Mouse (Mus musculus): ENCODE data around the gene Zfp1. TPM values are rescaled to one million over a fixed set of nuclear protein-coding genes. Genes with fewer than 3 reads are reported as not detected.

Zfp1 gene
- total RNA-seq, 2 experiments from 2014 or later: 7.7 to 11.6 TPM

DNA sequence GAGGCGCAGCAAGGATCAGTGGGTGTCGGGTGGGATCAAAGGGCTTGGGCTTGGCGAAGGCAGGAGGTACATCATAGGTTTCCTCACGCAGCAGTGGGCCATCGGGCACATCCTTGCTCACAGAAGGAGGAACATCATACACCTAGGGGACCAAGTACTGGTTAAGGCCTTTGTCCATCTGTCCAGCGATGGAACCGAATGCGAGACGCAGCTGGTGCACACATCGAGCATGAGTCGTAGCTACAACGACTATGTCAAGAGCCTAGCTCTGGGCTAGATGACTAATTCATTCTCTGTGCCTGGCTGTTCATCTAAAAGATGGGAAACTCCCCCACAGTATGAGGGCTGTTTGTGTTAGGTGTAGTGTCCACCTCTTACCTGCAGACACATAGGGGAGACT lies 71.1 kb downstream of the Zfp1 start:
- DNase-seq: peak; percentile 4

DNA sequence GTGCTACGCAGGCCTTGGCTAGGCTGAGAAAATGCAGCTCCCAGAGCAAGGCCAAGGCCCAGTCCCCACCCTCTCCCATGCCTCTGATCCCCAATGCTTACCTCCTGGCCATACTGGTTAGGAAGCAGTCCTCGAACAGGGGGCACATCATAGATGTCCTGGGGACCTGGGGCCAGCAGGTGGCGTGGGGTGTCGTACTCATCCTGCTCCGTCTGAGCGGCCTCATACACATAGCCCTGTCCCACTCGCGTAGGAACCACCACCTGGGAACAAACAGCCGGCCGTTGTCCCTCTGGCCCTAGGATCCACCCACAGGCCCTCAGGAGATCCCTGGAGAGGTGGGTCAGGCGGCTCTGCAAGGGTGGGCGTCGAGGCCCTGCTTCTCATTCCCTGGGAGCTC lies 72.3 kb downstream of the Zfp1 start:
- DNase-seq: peak; percentile 10

DNA sequence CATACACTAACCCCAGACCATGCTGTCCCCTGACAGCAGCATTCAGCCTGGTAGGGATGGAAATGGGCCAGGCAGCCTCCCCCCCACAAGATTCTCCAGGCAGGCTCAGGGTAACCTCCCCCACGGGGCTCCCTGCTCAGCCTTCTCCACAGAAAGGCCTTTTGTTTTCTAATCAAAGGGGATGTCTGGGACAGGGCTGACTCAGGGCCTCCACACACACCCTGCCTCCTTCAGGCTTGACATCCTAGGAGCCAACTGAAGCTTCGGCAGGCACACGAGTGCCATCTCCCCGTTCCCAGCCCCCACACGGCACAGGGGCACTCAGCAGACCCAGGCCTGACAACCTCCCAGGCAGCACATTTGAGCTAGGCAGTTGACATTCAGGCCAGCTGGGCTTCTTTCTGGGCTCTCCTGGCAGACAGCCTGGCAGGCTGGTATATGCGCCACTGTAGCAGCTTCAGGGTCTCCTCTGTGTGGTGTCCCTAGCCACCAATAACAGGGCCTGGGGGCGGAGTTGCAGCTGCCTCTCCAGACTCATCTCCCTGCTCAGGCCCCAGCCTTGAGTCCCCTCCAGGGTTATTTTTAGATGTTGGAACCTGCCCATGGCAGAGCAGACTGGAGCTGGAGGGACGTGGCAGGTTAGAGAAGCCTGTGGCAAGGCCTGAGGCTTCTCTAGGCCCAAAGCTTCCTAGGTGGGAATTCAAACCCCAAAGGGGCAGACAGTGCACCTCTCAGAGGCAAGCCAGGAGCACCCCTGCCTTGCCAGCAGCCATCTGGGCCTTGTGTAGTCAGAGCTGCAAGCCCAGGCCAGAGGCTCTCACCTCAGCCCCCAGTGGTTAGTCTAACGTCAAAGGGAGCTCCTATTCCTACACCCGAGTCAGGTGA lies 73.6 kb downstream of the Zfp1 start:
- DNase-seq: peak; percentile 83

DNA sequence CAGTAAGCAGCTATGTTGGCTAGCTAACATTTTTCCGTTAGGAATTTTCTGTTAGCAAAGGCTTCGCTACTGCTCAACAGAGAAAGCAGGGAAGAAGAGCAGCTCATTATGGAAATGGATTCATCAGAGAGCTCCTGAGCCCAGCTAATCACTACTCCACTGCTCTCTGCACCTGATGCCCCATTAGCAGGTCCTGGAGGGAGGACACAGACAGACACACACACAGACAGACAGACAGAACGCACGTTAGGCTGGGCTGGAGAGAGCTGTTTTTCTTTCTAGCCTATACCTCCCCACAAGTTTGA lies 74.2 kb downstream of the Zfp1 start:
- DNase-seq: no peak

DNA sequence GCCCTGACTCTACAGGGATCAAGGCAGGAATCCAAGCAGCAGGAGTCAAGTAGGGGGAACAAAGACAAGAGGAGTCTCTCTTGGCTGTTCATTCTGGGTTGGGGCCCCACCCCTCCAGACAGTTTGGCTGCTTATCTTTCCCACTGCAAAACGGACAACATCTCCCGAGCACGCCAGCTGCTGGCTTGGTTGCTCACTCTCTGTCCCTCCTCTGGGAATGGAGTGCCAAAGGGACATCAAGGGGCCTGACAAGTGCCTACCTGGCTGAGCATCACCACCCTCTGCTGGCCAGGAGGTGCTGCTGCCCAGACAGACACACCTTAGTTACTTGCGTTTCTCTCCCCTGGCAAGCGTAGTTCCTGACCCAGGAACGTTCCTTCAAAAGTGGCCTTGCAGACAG lies 74.7 kb downstream of the Zfp1 start:
- DNase-seq: peak; percentile 41

DNA sequence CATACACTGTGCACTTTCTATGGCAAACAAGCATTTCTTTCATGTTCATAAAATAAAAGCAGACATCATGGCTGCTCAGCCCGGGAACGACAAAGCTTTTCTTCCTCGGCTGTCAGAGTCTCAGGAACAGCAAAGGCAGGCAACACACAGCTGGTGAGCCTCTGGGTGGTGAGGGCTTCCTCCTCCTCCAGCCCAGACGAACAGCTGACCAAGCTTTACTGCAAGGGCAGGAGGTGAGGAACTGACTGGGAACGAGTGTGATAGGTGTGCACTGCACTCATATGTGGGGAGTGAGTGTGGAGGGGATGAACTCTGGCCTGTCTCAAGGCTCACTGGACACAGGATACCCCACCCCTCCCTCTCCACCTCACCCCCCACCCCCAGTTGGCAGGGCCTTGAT lies 75.7 kb downstream of the Zfp1 start:
- DNase-seq: no peak

DNA sequence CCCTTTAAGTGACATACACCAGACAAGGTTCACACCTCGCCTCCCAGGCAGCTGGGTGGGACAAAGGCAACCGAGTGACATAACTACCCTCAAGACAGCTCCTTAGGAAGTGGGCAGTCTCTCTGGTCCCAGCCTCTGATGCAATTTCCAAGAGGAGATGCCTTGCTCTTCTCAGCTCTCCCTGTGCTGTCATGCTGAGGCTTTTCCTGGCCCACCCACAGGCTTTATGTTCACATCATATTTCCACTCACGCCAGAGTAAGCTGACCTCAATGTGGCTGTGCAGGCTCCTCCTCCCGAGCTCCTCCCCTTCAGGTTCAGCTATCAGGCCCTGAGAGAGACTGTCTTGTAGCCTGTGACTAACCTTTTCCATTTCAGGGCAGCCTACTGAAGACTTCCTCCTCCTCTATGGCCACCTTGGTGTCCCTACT lies 76.9 kb downstream of the Zfp1 start:
- no peak for DNase-seq

Small RNA genes lying within 50 kb of the gene (microRNA-seq; reads per million reads assigned to microRNA genes)
- 0 reads per million in 2 experiments for gene Mir7076

Other genes starting within 250 kb of the Zfp1 start
- gene Fa2h, start 249.6 kb upstream of the Zfp1 start, total RNA-seq (2021): 1 to 10 TPM; 4.6 to 6.1 TPM
- gene Wdr59, start 121.3 kb upstream of the Zfp1 start, total RNA-seq (2021): 10 to 100 TPM in 1 of 2 experiments, 1 to 10 TPM in 1; 9.7 to 11.5 TPM
- 10 to 100 TPM; 58.7 to 68.7 TPM for gene Znrf1, start 107.3 kb upstream of the Zfp1 start, total RNA-seq (2021)
- 1 to 10 TPM; 7.9 to 8.2 TPM for gene Ldhd, start 13.0 kb upstream of the Zfp1 start, total RNA-seq (2021)
- gene Ctrb1, start 47.6 kb downstream of the Zfp1 start, total RNA-seq (2021): not detected
- gene Bcar1, start 100.4 kb downstream of the Zfp1 start, total RNA-seq (2021): 10 to 100 TPM; 22.3 to 27.1 TPM
- 10 to 100 TPM; 33.3 to 43.3 TPM for gene Cfdp1, start 210.9 kb downstream of the Zfp1 start, total RNA-seq (2021)
- gene Tmem170, start 233.3 kb downstream of the Zfp1 start, total RNA-seq (2021): 1 to 10 TPM; 1.8 to 2.3 TPM